29 mouse cellular contexts compared by ENCODE assay signal in the genomic region with DNA sequence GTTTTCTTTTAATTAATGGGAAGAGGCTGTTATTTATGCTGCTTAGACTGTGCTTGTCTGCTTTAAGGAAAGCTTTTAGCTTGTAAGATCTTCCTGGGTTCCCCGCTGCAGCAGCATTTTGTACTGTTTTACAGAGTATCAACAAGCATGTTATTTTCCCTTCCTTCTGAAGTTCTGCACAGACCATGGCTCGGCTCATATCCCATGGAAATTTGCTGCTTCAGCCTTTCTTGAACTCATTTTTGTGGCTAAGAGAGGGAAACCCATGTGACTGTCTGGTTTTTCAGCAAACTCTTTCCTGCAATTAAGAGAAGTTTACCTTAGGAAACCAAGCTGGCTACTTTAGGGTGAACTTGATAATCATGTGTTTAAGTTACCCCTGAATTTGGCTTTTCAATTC. TPM values are rescaled to one million over a fixed set of nuclear protein-coding genes. Genes with fewer than 3 reads are reported as not detected.
A peak's percentile ranks its signal among the peaks of the same experiment; 100 is the strongest.
DNase-seq lines count a peak whose midpoint lies in the region; ATAC-seq lines count a peak whose summit lies in the region.
"Had no signal": no experiment of that assay in that cellular context is flagged by ENCODE, and none has a peak within 500 bp of the region (broad histone marks: within the 10 kb centered on the region; RNA-seq: fewer than 3 reads in every experiment).

No protein-coding gene starts in this region.

- 63% methylated on average over 2 of the region's 2 CpGs for WGBS in limb, embryonic 12.5 days
- WGBS in limb, embryonic 10.5 days, result 82% methylated on average over 2 of the region's 2 CpGs
- WGBS in embryonic facial prominence, embryonic 15.5 days, result 34% methylated on average over 2 of the region's 2 CpGs
- WGBS in macrophage (ENCODE audit: missing documents), result 50% methylated on average over 2 of the region's 2 CpGs
- 86% methylated on average over 2 of the region's 2 CpGs for WGBS in hindbrain, embryonic 13.5 days

- H3K27me3 ChIP-seq in limb, embryonic 12.5 days, result no peaks in the 10 kb centered on the region
- no peaks in the 10 kb centered on the region for H3K27me3 ChIP-seq in limb, embryonic 10.5 days (ENCODE audit: low read depth, poor library complexity, severe bottlenecking)
- no peaks in the 10 kb centered on the region for H3K27me3 ChIP-seq in embryonic facial prominence, embryonic 15.5 days
- no peaks in the 10 kb centered on the region for H3K27me3 ChIP-seq in hindbrain, embryonic 13.5 days
- H3K27me3 ChIP-seq: heart, embryonic 12.5 days; heart, embryonic 15.5 days; hindbrain, embryonic 15.5 days had no signal

- no peak overlapping the region for H3K9ac ChIP-seq in limb, embryonic 12.5 days (replicated peaks)
- no peak overlapping the region for H3K9ac ChIP-seq in embryonic facial prominence, embryonic 15.5 days
- H3K9ac ChIP-seq in hindbrain, embryonic 13.5 days, result no peak overlapping the region
- H3K9ac ChIP-seq: forebrain, postnatal 0 days; heart, embryonic 12.5 days; heart, embryonic 15.5 days; hindbrain, embryonic 15.5 days had no signal

- H3K4me3 ChIP-seq in limb, embryonic 12.5 days (replicated peaks), result no peak overlapping the region
- no peak overlapping the region for H3K4me3 ChIP-seq in limb, embryonic 10.5 days
- no peak overlapping the region for H3K4me3 ChIP-seq in embryonic facial prominence, embryonic 15.5 days (replicated peaks)
- H3K4me3 ChIP-seq in macrophage (ENCODE audit: inconsistent target), result no peak overlapping the region
- H3K4me3 ChIP-seq in hindbrain, embryonic 13.5 days, result no peak overlapping the region
- H3K4me3 ChIP-seq: erythroblast, embryonic 14.5 days; forebrain, embryonic 10.5 days; gastrocnemius, adult 2 months; heart, embryonic 12.5 days; heart, embryonic 15.5 days; hindbrain, embryonic 15.5 days had no signal

- DNase-seq in limb, embryonic 10.5 days (ENCODE audit: low spot score), result no peak
- DNase-seq in brain, adult 2 months (ENCODE audit: low read depth, low spot score), result peak; percentile 8
- DNase-seq in c-Kit-positive CD71-positive TER-119-positive erythroid progenitor cells, embryonic 14.5 days (ENCODE audit: low spot score), result no peak
- no peak for DNase-seq in right cerebral cortex, adult 2 months (ENCODE audit: low spot score in 2 of 2)
- DNase-seq: adrenal gland, adult 8-10 months; adrenal gland, postnatal 25 days; cerebellum, adult 11-12 months; cerebellum, adult 8-10 months; cerebellum, postnatal 10 days; cerebellum, postnatal 36 days; embryo, embryonic 11 days; forebrain, postnatal 0 days; gastrocnemius, adult 2 months; gastrocnemius, postnatal 14 days; heart, adult 18-20 months; heart, postnatal 10 days; heart, postnatal 4 days had no signal

- peak overlapping the region; percentile 42; the same call in 1 of the 2 replicates for H3K27ac ChIP-seq in limb, embryonic 12.5 days
- no peak overlapping the region for H3K27ac ChIP-seq in limb, embryonic 10.5 days
- peak overlapping the region; percentile 58; the same call in 1 of the 2 replicates for H3K27ac ChIP-seq in embryonic facial prominence, embryonic 15.5 days (replicated peaks)
- H3K27ac ChIP-seq in macrophage, result 0 out of 2 replicates have a peak overlapping the region, but pooled peaks have one; percentile 8
- no peak overlapping the region for H3K27ac ChIP-seq in hindbrain, embryonic 13.5 days
- H3K27ac ChIP-seq: forebrain, embryonic 10.5 days; gastrocnemius, adult 2 months; heart, embryonic 15.5 days; hindbrain, embryonic 15.5 days had no signal

- H3K79me2 ChIP-seq in macrophage (ENCODE audit: inconsistent target), result peaks cover 43% of the 10 kb centered on the region; the same call in 1 of the 2 replicates

- H3K36me3 ChIP-seq in limb, embryonic 12.5 days, result no peaks in the 10 kb centered on the region; the same call in 1 of the 2 replicates
- H3K36me3 ChIP-seq in limb, embryonic 10.5 days, result no peaks in the 10 kb centered on the region
- H3K36me3 ChIP-seq in embryonic facial prominence, embryonic 15.5 days, result no peaks in the 10 kb centered on the region
- no peaks in the 10 kb centered on the region for H3K36me3 ChIP-seq in macrophage (ENCODE audit: inconsistent target)
- H3K36me3 ChIP-seq in hindbrain, embryonic 13.5 days, result peaks cover 6% of the 10 kb centered on the region; the same call in 1 of the 2 replicates
- H3K36me3 ChIP-seq: heart, embryonic 15.5 days had no signal

- H3K9me3 ChIP-seq in limb, embryonic 12.5 days, result 0 out of 2 replicates have a peak, but pooled peaks cover 4% of the 10 kb centered on the region
- no peaks in the 10 kb centered on the region for H3K9me3 ChIP-seq in limb, embryonic 10.5 days (replicated peaks)
- H3K9me3 ChIP-seq in embryonic facial prominence, embryonic 15.5 days (replicated peaks), result no peaks in the 10 kb centered on the region
- H3K9me3 ChIP-seq in hindbrain, embryonic 13.5 days, result no peaks in the 10 kb centered on the region
- H3K9me3 ChIP-seq: heart, embryonic 15.5 days; hindbrain, embryonic 15.5 days had no signal

- ATAC-seq in limb, embryonic 12.5 days (ENCODE audit: insufficient number of reproducible peaks, insufficient read depth, low FRiP score, low TSS enrichment, low read depth), result no peak
- ATAC-seq in embryonic facial prominence, embryonic 15.5 days (ENCODE audit: insufficient number of reproducible peaks, low FRiP score, low TSS enrichment, low read depth), result no peak
- ATAC-seq in hindbrain, embryonic 13.5 days (ENCODE audit: low FRiP score), result no peak
- ATAC-seq: activated CD4-positive, CD25-positive, alpha-beta regulatory T cell, adult 4 months; forebrain, embryonic 14.5 days; forebrain, postnatal 0 days; intestine, postnatal 0 days had no signal

- H3K4me1 ChIP-seq in limb, embryonic 12.5 days (replicated peaks), result no peaks in the 10 kb centered on the region
- no peaks in the 10 kb centered on the region for H3K4me1 ChIP-seq in limb, embryonic 10.5 days
- 0 out of 2 replicates have a peak, but pooled peaks cover 4% of the 10 kb centered on the region for H3K4me1 ChIP-seq in embryonic facial prominence, embryonic 15.5 days
- no peaks in the 10 kb centered on the region for H3K4me1 ChIP-seq in hindbrain, embryonic 13.5 days (replicated peaks)
- H3K4me1 ChIP-seq: forebrain, embryonic 10.5 days; heart, embryonic 12.5 days; heart, embryonic 15.5 days; hindbrain, embryonic 15.5 days had no signal

- H3K4me2 ChIP-seq in limb, embryonic 12.5 days, result no peak overlapping the region
- no peak overlapping the region for H3K4me2 ChIP-seq in embryonic facial prominence, embryonic 15.5 days (replicated peaks)
- H3K4me2 ChIP-seq in hindbrain, embryonic 13.5 days, result no peak overlapping the region
- H3K4me2 ChIP-seq: heart, embryonic 12.5 days; heart, embryonic 15.5 days; hindbrain, embryonic 15.5 days had no signal

RNA-seq across cellular contexts. Expression of gene Tbc1d12, which starts 10.0 kb away (rescaled TPM):
- polyA plus RNA-seq in limb, embryonic 12.5 days (2016; fragmentation: Nextera tagmentation; extraction: Ambion mirVana), result 3.2 and 3.6 TPM in 2 replicates
- 1.3 and 1.8 TPM in 2 replicates for polyA plus RNA-seq in limb, embryonic 10.5 days (2016; fragmentation: Nextera tagmentation; extraction: Ambion mirVana)
- 2.8 and 3.6 TPM in 2 replicates for polyA plus RNA-seq in embryonic facial prominence, embryonic 15.5 days (2015; fragmentation: Nextera tagmentation; extraction: Ambion mirVana)
- total RNA-seq in macrophage (2018; cell fraction: chromatin; rRNA removed), result 10 to 100 TPM in 9 of 26 experiments, 1 to 10 TPM in 17; 1.9 to 17.9 (median 8.0) TPM
- 1 to 10 TPM; 2.6 to 9.5 (median 4.9) TPM for total RNA-seq in macrophage (2018; cell fraction: cytosol; rRNA removed)
- total RNA-seq in macrophage (2018; cell fraction: nucleus; rRNA removed), result 10 to 100 TPM in 8 of 26 experiments, 1 to 10 TPM in 18; 2.7 to 14.9 (median 7.3) TPM
- polyA plus RNA-seq in macrophage (2018), result 5.4 to 6.1 TPM (median 5.5 TPM) in 3 replicates
- 5.0 and 6.0 TPM in 2 replicates for polyA plus RNA-seq in hindbrain, embryonic 13.5 days (2015; fragmentation: Nextera tagmentation; extraction: Ambion mirVana)

RNA-seq across cellular contexts. Expression of gene Noc3l, which starts 27.3 kb away (rescaled TPM):
- polyA plus RNA-seq in limb, embryonic 12.5 days (2016; fragmentation: Nextera tagmentation; extraction: Ambion mirVana), result 10.0 and 11.1 TPM in 2 replicates
- polyA plus RNA-seq in limb, embryonic 10.5 days (2016; fragmentation: Nextera tagmentation; extraction: Ambion mirVana), result 11.2 and 11.7 TPM in 2 replicates
- polyA plus RNA-seq in embryonic facial prominence, embryonic 15.5 days (2015; fragmentation: Nextera tagmentation; extraction: Ambion mirVana), result 6.1 and 6.9 TPM in 2 replicates
- total RNA-seq in macrophage (2018; cell fraction: chromatin; rRNA removed), result 10 to 100 TPM in 20 of 26 experiments, 1 to 10 TPM in 6; 4.2 to 33.7 (median 13.3) TPM
- 10 to 100 TPM in 3 of 26 experiments, 1 to 10 TPM in 23; 7.2 to 10.5 (median 9.2) TPM for total RNA-seq in macrophage (2018; cell fraction: cytosol; rRNA removed)
- 10 to 100 TPM in 13 of 26 experiments, 1 to 10 TPM in 13; 5.3 to 19.6 (median 10.0) TPM for total RNA-seq in macrophage (2018; cell fraction: nucleus; rRNA removed)
- polyA plus RNA-seq in macrophage (2018), result 7.1 to 16.4 TPM (median 12.1 TPM) in 3 replicates
- polyA plus RNA-seq in hindbrain, embryonic 13.5 days (2015; fragmentation: Nextera tagmentation; extraction: Ambion mirVana), result 5.3 and 5.5 TPM in 2 replicates

Comparison
In these comparisons a context has a peak if more than half of its experiments do, and no peak if none do; other contexts are left out.
1. H3K27ac ChIP-seq: peak in limb, embryonic 12.5 days (single experiment), embryonic facial prominence, embryonic 15.5 days (single experiment) and macrophage (single experiment); none in limb, embryonic 10.5 days (single experiment) and hindbrain, embryonic 13.5 days (single experiment).